Mouse (Mus musculus) testis, adult 2 months (tissue): ENCODE measurements around the gene Rab40c.

Source experiments
- CTCF ChIP-seq: fragments of 200-500 bp; IDR thresholded peaks from 2 replicates; pipeline ENCODE4 v1.5.1; 2012; ENCODE audit warnings: low read depth, mild to moderate bottlenecking, inconsistent platforms, low read length, moderate library complexity; ENCODE audit not compliant: control insufficient read depth, insufficient read depth, insufficient replicate concordance
- POLR2A ChIP-seq: fragments of 200-500 bp; IDR thresholded peaks from 2 replicates; pipeline ENCODE4 v1.6.1; 2012; ENCODE audit warnings: low read depth, mild to moderate bottlenecking, inconsistent platforms, low read length, moderate library complexity; ENCODE audit not compliant: control insufficient read depth

DNA sequence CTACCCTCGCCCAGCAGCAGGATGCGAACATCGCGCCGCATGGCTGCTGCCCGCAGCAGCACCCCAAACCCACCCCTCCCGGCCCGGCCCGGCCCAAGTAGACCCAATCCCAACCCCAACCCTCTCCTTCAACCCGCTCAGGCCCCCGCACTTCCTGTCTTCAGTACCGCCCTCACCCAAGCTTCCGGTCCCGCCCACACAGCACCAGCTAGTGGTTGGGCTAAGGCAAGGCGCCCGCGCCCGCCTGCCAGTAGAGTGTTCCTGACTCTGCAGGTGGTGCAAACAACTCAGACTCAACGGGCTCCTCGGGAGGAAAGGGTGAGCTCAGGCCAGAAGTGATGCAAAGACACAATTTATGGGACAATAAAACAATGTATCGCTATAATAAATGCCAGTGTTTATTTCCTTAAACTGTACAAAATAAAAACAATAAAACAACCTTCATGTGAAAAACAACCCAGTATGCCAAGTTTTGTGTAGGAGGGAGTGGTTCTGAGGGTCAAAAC is 75.1 kb downstream of the Rab40c start, which contains the start of gene Rhot2:
- TF ChIP-seq POLR2A = peak; percentile 63
- TF ChIP-seq CTCF = peak; percentile 16; the same call in 1 of the 2 replicates
